Mouse (Mus musculus) forebrain, embryonic 11.5 days (tissue): ENCODE results near the gene Elf1. TPM values are rescaled to one million over a fixed set of nuclear protein-coding genes. Genes with fewer than 3 reads are reported as not detected.

ENCODE experiments used
- ATAC-seq: fragments of 200-750 bp; cut with Nextera tagmentation; replicated peaks from 2 replicates; pipeline ENCODE4 v1.8.0; 2017; ENCODE audit warnings: moderate TSS enrichment; ENCODE audit not compliant: low FRiP score
- DNase-seq: peaks from one replicate; pipeline ENCODE4 v3.0.0-alpha.2; 2017; ENCODE audit warnings: low spot score
- H3K27ac ChIP-seq: fragments of 300-500 bp; sonication (generic); 2 replicates; pipeline ENCODE4 v1.5.1; 2014; ENCODE audit warnings: low read depth, low read length
- H3K27me3 ChIP-seq: fragments of 300-500 bp; sonication (generic); 2 replicates; pipeline ENCODE4 v1.6.1; 2014; ENCODE audit warnings: mild to moderate bottlenecking, low read length, mixed read lengths; ENCODE audit not compliant: control insufficient read depth, insufficient read depth
- H3K36me3 ChIP-seq: fragments of 300-500 bp; sonication (generic); 2 replicates; pipeline ENCODE4 v1.6.1; 2014; ENCODE audit warnings: mild to moderate bottlenecking, low read length, moderate library complexity, mixed read lengths; ENCODE audit not compliant: control insufficient read depth, insufficient read depth
- H3K4me1 ChIP-seq: fragments of 300-500 bp; sonication (generic); replicated peaks from 2 replicates; pipeline ENCODE4 v1.6.1; 2014; ENCODE audit warnings: low read length, mixed read lengths; ENCODE audit not compliant: control insufficient read depth, insufficient read depth
- H3K4me2 ChIP-seq: fragments of 300-500 bp; sonication (generic); 2 replicates; pipeline ENCODE4 v1.6.1; 2014; ENCODE audit warnings: low read depth, mild to moderate bottlenecking, low read length, moderate library complexity, mixed read lengths; ENCODE audit not compliant: severe bottlenecking
- H3K4me3 ChIP-seq: fragments of 300-500 bp; sonication (generic); 2 replicates; pipeline ENCODE4 v1.5.1; 2014; ENCODE audit warnings: low read depth, low read length
- H3K9ac ChIP-seq: fragments of 300-500 bp; sonication (generic); 2 replicates; pipeline ENCODE4 v1.6.1; 2014; ENCODE audit warnings: low read length
- H3K9me3 ChIP-seq: fragments of 300-500 bp; sonication (generic); 2 replicates; pipeline ENCODE4 v1.6.1; 2016; ENCODE audit warnings: low read length, mixed read lengths; ENCODE audit not compliant: control insufficient read depth
- WGBS: fragments of 180-500 bp; shearing (Covaris S2); extraction: QIAGEN DNeasy Blood & Tissue Kit; methylation state at CpG from one replicate; pipeline ENCODE4 v1.1.7; 2014; 5-methylcytosine and 5-hydroxymethylcytosine counted together
- polyA plus RNA-seq: library from polyadenylated mRNA; unstranded; fragments of >200 nt; fragmentation: Nextera tagmentation; extraction: Ambion mirVana; gene quantifications from 2 replicates; pipeline ENCODE4 v1.2.1, GENCODE M21; 2014

The Elf1 gene
- polyA plus RNA-seq, 1 experiment from 2014 or later, result 7.6 TPM

DNA sequence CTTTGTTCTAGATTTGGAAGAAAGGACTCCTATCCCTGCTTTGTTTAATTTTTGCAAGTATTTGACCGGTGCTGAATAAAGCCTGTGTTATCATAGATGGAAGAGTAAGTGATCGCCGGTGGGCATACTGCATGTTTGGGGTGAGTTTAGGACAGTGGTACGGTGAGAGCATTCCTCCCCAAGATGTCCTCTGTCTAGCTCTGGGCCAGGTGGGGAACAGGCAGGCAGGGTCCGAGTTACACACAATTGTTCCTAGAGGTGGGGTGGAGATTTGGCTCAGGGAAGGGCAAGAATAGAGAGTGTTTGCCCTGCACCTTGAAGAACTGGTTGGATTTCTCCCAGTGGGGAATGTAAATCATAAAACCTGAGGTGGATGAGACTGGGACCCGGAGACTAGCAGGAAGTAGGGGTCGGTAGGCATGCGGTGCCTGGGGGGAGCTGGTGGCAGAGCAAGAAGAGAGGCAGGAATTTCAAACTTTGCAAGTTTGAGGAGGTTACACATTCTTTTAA, 2.7 kb downstream of the Elf1 start:
- ATAC-seq (no peak), DNase-seq (no peak)
- WGBS, result 79% methylated on average over 8 of the region's 8 CpGs
- Histone ChIP-seq H3K4me2 (no peak overlapping the region; the same call in 1 of the 2 replicates), H3K9ac (no peak overlapping the region), H3K27ac (no peak overlapping the region), H3K9me3 (no peaks in the 10 kb centered on the region), H3K4me1 (peaks cover 14% of the 10 kb centered on the region), H3K4me3 (no peak overlapping the region), H3K36me3 (no peaks in the 10 kb centered on the region), H3K27me3 (no peaks in the 10 kb centered on the region; the same call in 1 of the 2 replicates)

DNA sequence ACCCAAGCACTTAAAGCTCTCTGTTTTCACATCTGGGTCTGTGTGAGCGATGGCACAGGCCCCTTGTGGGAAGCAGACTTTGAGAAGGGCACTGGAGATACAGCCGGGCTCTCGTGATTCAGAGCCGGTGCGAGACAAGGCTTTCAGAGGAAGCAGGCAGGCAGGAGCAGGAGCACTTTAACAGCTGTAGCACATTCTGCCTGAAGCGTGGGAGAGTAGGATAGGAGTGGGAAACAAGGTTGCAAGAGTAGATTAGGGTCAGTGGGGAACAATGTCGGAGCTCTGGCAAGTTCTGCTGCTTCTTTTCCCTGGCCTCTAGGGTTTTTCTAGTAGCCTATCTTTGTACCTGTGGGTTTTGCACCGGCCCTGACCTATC, 5.6 kb downstream of the Elf1 start:
- Histone ChIP-seq H3K4me2 (peak overlapping the region; percentile 52; the same call in 1 of the 2 replicates), H3K9ac (no peak overlapping the region), H3K36me3 (no peaks in the 10 kb centered on the region), H3K27me3 (no peaks in the 10 kb centered on the region; the same call in 1 of the 2 replicates), H3K27ac (no peak overlapping the region), H3K9me3 (no peaks in the 10 kb centered on the region), H3K4me3 (no peak overlapping the region), H3K4me1 (peaks cover 7% of the 10 kb centered on the region)
- no peak for ATAC-seq
- 25% methylated on average over 8 of the region's 8 CpGs for WGBS
- DNase-seq, result no peak

DNA sequence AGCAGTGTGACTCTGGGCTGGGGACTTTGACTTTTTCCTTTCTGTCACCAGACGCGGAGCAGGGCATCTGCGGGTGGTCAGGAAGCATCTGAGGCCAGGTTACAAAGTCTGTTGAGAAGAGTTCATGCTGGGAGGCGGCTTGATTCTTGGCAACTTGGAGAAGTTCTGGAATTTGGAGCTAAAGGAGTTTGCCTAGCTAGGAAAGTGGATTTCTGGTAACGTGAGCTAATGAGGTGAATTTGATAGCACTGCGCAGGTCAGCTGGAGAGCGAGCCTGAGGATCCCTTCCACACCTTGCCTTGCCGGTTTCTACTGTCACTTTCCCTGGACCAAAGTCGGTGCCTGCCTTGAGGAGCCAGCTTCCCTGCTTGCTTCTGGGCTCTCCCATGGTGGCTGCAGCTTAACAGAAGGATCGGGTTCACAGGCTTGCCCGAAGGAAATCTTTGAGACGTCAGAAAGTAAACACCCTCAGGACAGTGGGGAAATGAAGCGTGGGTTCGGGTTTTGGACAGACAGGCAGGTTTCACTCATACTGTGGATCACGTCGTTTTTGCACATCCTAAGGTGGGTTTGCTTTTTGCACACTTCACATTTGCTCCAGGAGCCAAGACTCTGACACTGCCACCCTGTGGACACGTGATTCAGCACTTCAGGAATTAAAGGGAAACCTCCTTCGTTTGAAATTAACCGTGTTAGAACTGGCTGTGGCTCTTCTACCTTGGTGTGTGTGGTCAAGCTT, 6.2 kb downstream of the Elf1 start:
- Histone ChIP-seq H3K4me2 (peak overlapping the region; percentile 52), H3K27me3 (no peaks in the 10 kb centered on the region; the same call in 1 of the 2 replicates), H3K9ac (0 out of 2 replicates have a peak overlapping the region, but pooled peaks have one; percentile 2), H3K36me3 (no peaks in the 10 kb centered on the region), H3K9me3 (no peaks in the 10 kb centered on the region), H3K4me1 (peaks cover 7% of the 10 kb centered on the region), H3K27ac (no peak overlapping the region), H3K4me3 (peak overlapping the region; percentile 24)
- WGBS, result 3% methylated on average over 19 of the region's 19 CpGs
- ATAC-seq (0 out of 2 replicates have a peak, but pooled peaks have one; percentile 28), DNase-seq (no peak)

DNA sequence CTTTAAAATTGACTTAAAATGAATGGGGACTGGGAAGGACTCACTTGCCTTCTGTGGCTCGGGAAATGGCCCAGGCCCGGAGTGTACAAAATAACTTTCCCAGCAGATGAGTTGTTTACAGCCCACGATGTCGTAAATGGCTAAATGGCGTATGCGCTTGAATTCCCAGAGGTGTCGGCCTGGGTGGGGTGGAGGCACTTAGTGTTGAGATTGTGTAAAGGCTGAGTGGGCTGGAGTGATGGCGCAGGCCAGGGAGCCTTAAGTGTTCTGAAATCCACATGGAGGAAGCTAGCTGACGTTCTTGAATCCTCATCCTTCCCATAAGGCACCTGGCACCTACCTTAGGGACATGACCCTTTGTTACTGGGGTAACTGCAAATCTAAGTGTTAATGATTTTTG, 7.5 kb downstream of the Elf1 start:
- DNase-seq, result no peak

DNA sequence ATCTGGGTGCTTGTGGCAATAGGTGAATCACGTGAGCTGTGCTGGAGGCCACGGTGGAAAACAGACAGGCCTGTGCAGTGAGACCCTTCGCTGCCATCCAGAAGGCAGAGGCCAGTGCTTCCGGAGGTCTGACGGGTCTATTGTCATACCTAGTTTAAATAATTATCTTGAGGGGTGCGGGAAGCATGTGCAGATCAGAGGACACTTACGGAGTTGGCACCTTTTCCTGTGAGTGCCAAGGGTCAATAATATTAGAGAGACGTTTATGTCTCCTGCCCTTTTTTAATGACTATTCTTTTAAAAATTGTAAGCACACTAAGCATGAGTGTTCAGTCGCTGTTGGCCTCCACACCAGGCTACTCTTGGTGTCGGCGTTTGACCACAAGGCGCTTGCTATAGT, 8.2 kb downstream of the Elf1 start:
- no peaks in the 10 kb centered on the region; the same call in 1 of the 2 replicates for H3K27me3 ChIP-seq
- H3K4me2 ChIP-seq, result no peak overlapping the region
- no peak for ATAC-seq
- H3K9ac ChIP-seq, result no peak overlapping the region
- no peak overlapping the region for H3K4me3 ChIP-seq
- H3K27ac ChIP-seq, result no peak overlapping the region
- H3K36me3 ChIP-seq, result no peaks in the 10 kb centered on the region
- peaks cover 7% of the 10 kb centered on the region; the same call in 1 of the 2 replicates for H3K4me1 ChIP-seq
- no peaks in the 10 kb centered on the region for H3K9me3 ChIP-seq
- DNase-seq, result no peak
- WGBS, result 91% methylated on average over 12 of the region's 12 CpGs

More for the DNA sequence above, 7.5 kb downstream of the Elf1 start:
- H3K4me2 ChIP-seq, result no peak overlapping the region
- H3K9me3 ChIP-seq, result no peaks in the 10 kb centered on the region
- WGBS, result 91% methylated on average over 9 of the region's 9 CpGs
- ATAC-seq, result no peak
- peaks cover 7% of the 10 kb centered on the region for H3K4me1 ChIP-seq
- no peak overlapping the region for H3K27ac ChIP-seq
- no peaks in the 10 kb centered on the region; the same call in 1 of the 2 replicates for H3K27me3 ChIP-seq
- H3K36me3 ChIP-seq, result no peaks in the 10 kb centered on the region
- no peak overlapping the region for H3K4me3 ChIP-seq
- H3K9ac ChIP-seq, result no peak overlapping the region

DNA sequence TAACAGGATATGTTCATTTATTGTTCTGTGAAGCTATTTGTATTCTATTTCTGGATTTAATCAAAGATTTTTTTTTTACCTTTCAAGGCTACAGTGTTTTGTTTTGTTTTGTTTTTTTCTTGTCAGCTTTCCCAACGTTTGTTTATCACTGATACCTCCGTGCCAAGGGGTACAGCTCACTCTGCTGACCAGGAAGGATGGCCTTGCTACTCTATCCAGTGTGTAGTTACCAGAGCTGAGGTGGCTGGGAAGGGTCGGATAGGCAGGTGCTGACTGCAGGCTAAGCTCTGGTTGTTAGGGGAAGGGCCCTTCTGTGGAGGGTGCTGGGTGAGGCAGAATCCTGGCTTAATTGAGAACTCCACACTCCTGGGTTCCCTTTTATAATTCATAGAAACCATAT, 9.3 kb downstream of the Elf1 start:
- 83% methylated on average over 3 of the region's 3 CpGs for WGBS
- ATAC-seq (no peak), DNase-seq (no peak)
- H3K9ac ChIP-seq, result no peak overlapping the region
- no peaks in the 10 kb centered on the region; the same call in 1 of the 2 replicates for H3K27me3 ChIP-seq
- H3K9me3 ChIP-seq, result no peaks in the 10 kb centered on the region
- no peak overlapping the region for H3K27ac ChIP-seq
- peaks cover 7% of the 10 kb centered on the region; the same call in 1 of the 2 replicates for H3K4me1 ChIP-seq
- H3K4me2 ChIP-seq, result no peak overlapping the region
- no peak overlapping the region for H3K4me3 ChIP-seq
- no peaks in the 10 kb centered on the region for H3K36me3 ChIP-seq

DNA sequence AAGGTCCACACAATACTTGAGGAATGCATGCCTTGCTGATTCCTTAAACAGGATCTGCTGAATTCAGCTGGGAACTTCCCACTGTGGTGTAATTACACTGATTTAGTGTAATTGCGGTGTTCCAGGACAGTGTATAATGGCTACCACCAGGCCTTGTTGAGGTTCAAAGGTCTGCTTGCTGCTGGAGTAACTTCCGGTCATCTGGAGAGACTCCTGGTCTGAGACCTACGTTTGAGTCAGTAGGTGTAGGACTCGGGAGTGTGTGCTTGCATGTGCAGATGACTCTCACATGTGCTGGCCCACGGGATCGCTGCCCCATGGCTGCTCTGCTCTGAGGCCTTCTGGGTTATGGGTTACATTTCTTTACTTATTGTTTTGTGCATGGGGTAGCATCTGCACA, 13.4 kb downstream of the Elf1 start:
- H3K4me2 ChIP-seq, result no peak overlapping the region
- H3K9ac ChIP-seq, result no peak overlapping the region
- DNase-seq, result no peak
- H3K4me3 ChIP-seq, result no peak overlapping the region
- H3K4me1 ChIP-seq, result no peaks in the 10 kb centered on the region
- 89% methylated on average over 6 of the region's 6 CpGs for WGBS
- H3K27ac ChIP-seq, result no peak overlapping the region
- H3K9me3 ChIP-seq, result no peaks in the 10 kb centered on the region
- no peak for ATAC-seq
- no peaks in the 10 kb centered on the region for H3K36me3 ChIP-seq
- no peaks in the 10 kb centered on the region for H3K27me3 ChIP-seq

DNA sequence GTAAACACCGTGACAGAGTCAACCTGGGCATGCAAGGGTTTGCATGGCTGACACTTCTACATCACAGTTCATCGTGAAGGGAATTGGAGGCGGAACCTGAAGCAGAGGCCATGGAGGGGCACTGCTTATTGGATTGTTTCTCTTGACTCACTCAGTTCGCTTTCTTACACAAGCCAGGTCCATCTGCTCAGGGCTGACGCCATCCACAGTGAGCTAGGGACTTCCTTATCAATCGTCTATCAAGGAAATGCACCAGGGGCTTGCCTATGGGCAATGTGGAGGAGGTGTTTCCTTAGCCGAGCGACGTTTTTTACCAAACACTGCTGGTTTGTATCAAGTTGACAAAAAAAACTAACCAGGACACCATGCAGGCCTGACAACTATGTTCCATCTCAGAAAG, 18.3 kb downstream of the Elf1 start:
- H3K27ac ChIP-seq, result no peak overlapping the region
- no peaks in the 10 kb centered on the region for H3K36me3 ChIP-seq
- 89% methylated on average over 9 of the region's 9 CpGs for WGBS
- no peak for DNase-seq
- no peak overlapping the region for H3K4me3 ChIP-seq
- H3K4me2 ChIP-seq, result no peak overlapping the region
- H3K27me3 ChIP-seq, result no peaks in the 10 kb centered on the region
- no peaks in the 10 kb centered on the region for H3K9me3 ChIP-seq
- H3K4me1 ChIP-seq, result no peaks in the 10 kb centered on the region
- H3K9ac ChIP-seq, result no peak overlapping the region
- ATAC-seq, result no peak

DNA sequence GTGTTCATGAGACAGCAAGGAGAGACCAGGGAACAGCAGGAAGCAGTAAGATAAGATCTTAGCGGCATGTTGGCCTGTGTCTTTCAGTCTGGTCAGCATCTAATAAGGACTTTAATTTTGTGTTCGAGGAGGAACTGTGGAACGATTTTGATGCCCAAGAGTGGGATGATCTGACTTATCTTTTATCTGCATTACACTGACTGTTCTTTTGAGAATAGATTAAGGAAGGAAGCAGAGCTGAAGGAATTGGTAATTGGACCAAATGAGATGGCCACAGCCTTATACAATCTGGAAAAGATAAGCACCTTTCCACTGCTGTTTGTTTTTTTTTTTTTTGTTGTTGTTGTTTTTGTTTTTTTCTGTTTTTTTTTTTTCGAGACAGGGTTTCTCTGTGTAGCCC, 19.8 kb downstream of the Elf1 start:
- Histone ChIP-seq H3K4me3 (no peak overlapping the region), H3K9ac (no peak overlapping the region), H3K27me3 (no peaks in the 10 kb centered on the region), H3K36me3 (no peaks in the 10 kb centered on the region), H3K9me3 (no peaks in the 10 kb centered on the region), H3K27ac (no peak overlapping the region), H3K4me2 (no peak overlapping the region), H3K4me1 (no peaks in the 10 kb centered on the region)
- DNase-seq, result no peak
- WGBS, result 88% methylated on average over 4 of the region's 4 CpGs
- ATAC-seq, result no peak
